Mouse (Mus musculus) urinary bladder, postnatal 10 days (tissue): ENCODE measurements around the gene Vmn1r46.
"Not testable (repeated sequence)": the region's sequence is repeated elsewhere in the genome, so short reads cannot be mapped to it uniquely, and the experiment has no call there.

Experiments
- DNase-seq: peaks from one replicate; pipeline ENCODE4 v3.0.0; 2022; ENCODE audit warnings: low spot score

Vmn1r46 gene

GRCm38 (mm10) chr6:89969013-89969412 is at the start of gene Vmn1r46:
Gene Vmn1r46, plus strand, starts transcription at chr6:89969313.
- no peak for DNase-seq

- not testable (repeated sequence) for DNase-seq
These were observed 28.6 kb upstream of the Vmn1r46 start, which contains the start of gene Vmn1r45 for GRCm38 (mm10) chr6:89940498-89940897. Gene Vmn1r45, minus strand, starts transcription at chr6:89940598.

- DNase-seq, result no peak
These were observed 28.2 kb upstream of the Vmn1r46 start for GRCm38 (mm10) chr6:89940926-89941325.

- no peak for DNase-seq
These were observed 15.6 kb upstream of the Vmn1r46 start for GRCm38 (mm10) chr6:89953556-89953955.

GRCm38 (mm10) chr6:89966341-89966740 is 2.8 kb upstream of the Vmn1r46 start:
- DNase-seq, result no peak

GRCm38 (mm10) chr6:89985989-89986388 is 16.9 kb downstream of the Vmn1r46 start:
- DNase-seq, result no peak

- DNase-seq, result not testable (repeated sequence)
These were observed 46.7 kb downstream of the Vmn1r46 start, which contains the start of gene Vmn1r47 for GRCm38 (mm10) chr6:90015847-90016246. Gene Vmn1r47, plus strand, starts transcription at chr6:90016147.
